Comparison of ENCODE assay signal across 8 mouse cellular contexts in the genomic region with DNA sequence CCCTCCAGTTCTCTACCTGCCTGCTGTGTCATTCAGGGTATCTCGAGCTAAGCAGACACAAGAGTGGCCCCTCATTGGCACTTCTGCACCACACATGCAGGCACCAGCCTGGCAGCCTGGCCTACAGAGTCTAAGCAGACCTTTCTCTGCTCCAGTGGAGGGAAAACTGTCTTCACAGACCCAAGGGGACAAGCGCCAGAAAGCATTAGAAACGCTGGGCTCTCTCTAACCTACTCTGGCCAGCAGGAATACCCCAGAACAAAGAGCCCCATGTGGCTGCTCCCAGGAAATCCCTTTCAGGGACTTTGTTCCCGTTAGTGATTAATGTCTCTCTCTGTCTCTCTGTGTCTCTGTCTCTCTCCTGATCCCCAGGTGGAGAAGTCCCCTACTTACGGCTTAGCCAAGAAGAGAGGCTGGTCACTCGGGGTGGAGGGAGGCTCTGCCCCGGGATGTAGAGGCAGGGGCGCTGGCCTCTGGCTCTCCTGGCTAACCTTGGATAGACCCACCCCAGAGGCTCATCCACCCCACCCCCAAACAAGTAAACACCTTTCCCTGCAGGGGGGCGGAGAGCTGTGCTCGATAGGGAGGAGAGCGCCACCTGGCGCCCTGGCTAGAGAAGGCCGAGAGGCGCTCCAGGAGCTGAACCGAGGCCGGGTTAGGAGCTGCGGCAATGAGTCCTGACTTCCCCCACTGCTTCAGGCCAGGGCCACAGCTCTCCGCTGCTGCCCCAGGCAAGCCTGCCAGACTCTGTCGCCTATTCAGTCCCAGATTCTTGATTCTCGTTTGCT. TPM values are rescaled to one million over a fixed set of nuclear protein-coding genes. Genes with fewer than 3 reads are reported as not detected.
DNase-seq lines count a peak whose midpoint lies in the region; ATAC-seq and TF ChIP-seq lines count a peak whose summit lies in the region.

No protein-coding gene starts in this region.

- H3K27me3 ChIP-seq in E14TG2a.4 (ENCODE audit: insufficient read depth, low read length) = peaks cover 18% of the 10 kb centered on the region
- H3K27me3 ChIP-seq in forebrain, embryonic 15.5 days = no peaks in the 10 kb centered on the region
- H3K27me3 ChIP-seq in liver, embryonic 13.5 days = peaks cover 33% of the 10 kb centered on the region
- no peaks in the 10 kb centered on the region for H3K27me3 ChIP-seq in neural tube, embryonic 14.5 days (ENCODE audit: control insufficient read depth, insufficient read depth, low read length)

- ATAC-seq in forebrain, embryonic 15.5 days (replicated peaks) = peak; percentile 24
- 0 out of 2 replicates have a peak, but pooled peaks have one; percentile 24 for ATAC-seq in liver, embryonic 13.5 days (ENCODE audit: low read depth)
- peak; percentile 25 for ATAC-seq in neural tube, embryonic 14.5 days (ENCODE audit: low read depth)

- intact Hi-C loops in heart, postnatal 10 days (cut with DNase I) = loop anchor here (2.0 kb wide), 1 partner anchor 172 kb away; no protein-coding TSS in a partner anchor

- peak overlapping the region; percentile 63 for H3K4me2 ChIP-seq in forebrain, embryonic 15.5 days (replicated peaks)
- no peak overlapping the region for H3K4me2 ChIP-seq in liver, embryonic 13.5 days
- H3K4me2 ChIP-seq in neural tube, embryonic 14.5 days (ENCODE audit: low read depth, low read length) = peak overlapping the region; percentile 50; the same call in 1 of the 2 replicates

- peak overlapping the region; percentile 95 for H3K27ac ChIP-seq in forebrain, embryonic 15.5 days (replicated peaks)
- no peak overlapping the region for H3K27ac ChIP-seq in liver, embryonic 13.5 days
- peak overlapping the region; percentile 98 for H3K27ac ChIP-seq in neural tube, embryonic 14.5 days (ENCODE audit: low read depth, low read length)

- 3% methylated on average over 20 of the region's 20 CpGs for WGBS in forebrain, embryonic 15.5 days
- 8% methylated on average over 20 of the region's 20 CpGs for WGBS in liver, embryonic 13.5 days (ENCODE audit: insufficient replicate concordance)
- WGBS in neural tube, embryonic 14.5 days = 3% methylated on average over 20 of the region's 20 CpGs

- H3K36me3 ChIP-seq in E14TG2a.4 (ENCODE audit: insufficient read depth, low read length) = no peaks in the 10 kb centered on the region
- no peaks in the 10 kb centered on the region for H3K36me3 ChIP-seq in forebrain, embryonic 15.5 days
- H3K36me3 ChIP-seq in liver, embryonic 13.5 days = no peaks in the 10 kb centered on the region
- no peaks in the 10 kb centered on the region for H3K36me3 ChIP-seq in neural tube, embryonic 14.5 days (ENCODE audit: control insufficient read depth, insufficient read depth, low read length)

- H3K9ac ChIP-seq in forebrain, embryonic 15.5 days (replicated peaks) = peak overlapping the region; percentile 18
- no peak overlapping the region for H3K9ac ChIP-seq in liver, embryonic 13.5 days
- no peak overlapping the region for H3K9ac ChIP-seq in neural tube, embryonic 14.5 days (replicated peaks; ENCODE audit: low read depth, low read length)

- peak; percentile 77 for TF ChIP-seq CTCF in E14TG2a.4 (conservative IDR thresholded peaks at IDR 0.05; ENCODE audit: low read length)

- peaks cover 67% of the 10 kb centered on the region for H3K4me1 ChIP-seq in E14TG2a.4 (replicated peaks; ENCODE audit: low read depth, low read length)
- peaks cover 40% of the 10 kb centered on the region for H3K4me1 ChIP-seq in forebrain, embryonic 15.5 days
- H3K4me1 ChIP-seq in liver, embryonic 13.5 days (replicated peaks) = no peaks in the 10 kb centered on the region
- peaks cover 36% of the 10 kb centered on the region for H3K4me1 ChIP-seq in neural tube, embryonic 14.5 days (ENCODE audit: control insufficient read depth, insufficient read depth, low read length)

- H3K4me3 ChIP-seq in E14TG2a.4 (replicated peaks; ENCODE audit: low read length) = peak overlapping the region; percentile 45
- peak overlapping the region; percentile 23; the same call in 1 of the 2 replicates for H3K4me3 ChIP-seq in forebrain, embryonic 15.5 days
- H3K4me3 ChIP-seq in liver, embryonic 13.5 days (replicated peaks) = no peak overlapping the region
- no peak overlapping the region for H3K4me3 ChIP-seq in neural tube, embryonic 14.5 days (ENCODE audit: low read depth, low read length)

- peak; percentile 92 for DNase-seq in cerebellum, adult 11 months
- peak; percentile 83 to 87 for DNase-seq in heart, postnatal 10 days
- DNase-seq in kidney, postnatal 36 days = peak; percentile 61 to 85
- DNase-seq in liver, embryonic 13.5 days = peak; percentile 18
- peak; percentile 68 for DNase-seq in testis, postnatal 14 days (ENCODE audit: low spot score)

- peaks cover 5% of the 10 kb centered on the region for H3K9me3 ChIP-seq in E14TG2a.4 (ENCODE audit: low read length)
- H3K9me3 ChIP-seq in forebrain, embryonic 15.5 days = no peaks in the 10 kb centered on the region
- no peaks in the 10 kb centered on the region for H3K9me3 ChIP-seq in liver, embryonic 13.5 days (replicated peaks)
- no peaks in the 10 kb centered on the region for H3K9me3 ChIP-seq in neural tube, embryonic 14.5 days (ENCODE audit: control insufficient read depth, low read length)

RNA-seq across cellular contexts. Expression of a gene that starts 49.9 kb away (rescaled TPM):
- 0.24 TPM in 1 of 2 replicates, not detected in the other for polyA plus RNA-seq in forebrain, embryonic 15.5 days (2015; fragmentation: Nextera tagmentation; extraction: Ambion mirVana)
- total RNA-seq in heart, postnatal 10 days (2021) = not detected
- polyA plus RNA-seq in liver, embryonic 13.5 days (2015; fragmentation: Nextera tagmentation; extraction: Ambion mirVana) = not detected in 2 replicates
- 0.63 and 1.4 TPM in 2 replicates for polyA plus RNA-seq in neural tube, embryonic 14.5 days (2014; fragmentation: Nextera tagmentation; extraction: Ambion mirVana)

Comparison
In these comparisons a context has a peak if more than half of its experiments do, and no peak if none do; other contexts are left out.
1. H3K4me3 ChIP-seq: peak in E14TG2a.4 (single experiment) and forebrain, embryonic 15.5 days (single experiment); none in liver, embryonic 13.5 days (single experiment) and neural tube, embryonic 14.5 days (single experiment).
2. DNase-seq: peak in every context shown above with its lines; median percentile 92 in cerebellum, adult 11 months; 85 in heart, postnatal 10 days; 73 in kidney, postnatal 36 days; 68 in testis, postnatal 14 days; 18 in liver, embryonic 13.5 days.
3. Peak in every context shown above with its lines, with median percentiles within 50 percentile points of each other: ATAC-seq.